Mouse (Mus musculus): Measurements from ENCODE around the gene Zfp423. TPM values are rescaled to one million over a fixed set of nuclear protein-coding genes. Genes with fewer than 3 reads are reported as not detected.

Gene Zfp423
- polyA plus RNA-seq, 1 experiment from 2014 or later: 22.0 TPM

DNA sequence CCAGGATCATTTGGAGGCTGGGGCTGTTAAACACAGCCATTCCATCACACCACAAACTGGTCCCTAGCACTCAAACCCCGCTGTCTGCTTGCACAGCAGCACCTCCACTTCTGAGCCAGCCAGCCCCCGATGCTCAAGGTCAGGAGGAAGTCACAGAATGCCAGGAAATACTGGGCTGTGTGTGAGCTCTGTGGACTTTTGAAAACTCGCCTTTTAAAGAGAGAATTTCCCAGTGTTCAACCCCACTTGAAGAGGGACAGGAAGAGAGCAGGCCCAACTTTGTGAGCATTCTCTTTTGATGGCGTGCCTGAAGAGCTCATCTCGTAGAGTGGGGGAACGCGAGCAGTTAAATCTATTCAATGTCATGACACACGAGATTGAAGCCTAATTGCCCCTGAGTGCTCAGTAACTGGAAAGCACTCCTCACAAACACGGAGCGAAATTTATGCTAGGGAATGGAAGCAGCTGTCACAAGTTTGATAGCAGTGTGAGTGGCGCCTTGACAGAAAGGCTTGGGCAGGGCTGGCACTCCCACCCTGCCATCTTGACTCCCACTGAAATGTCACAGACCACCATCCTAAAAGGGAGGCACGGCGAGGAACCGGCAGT, 186.4 kb downstream of the Zfp423 start:
- peaks cover 91% of the 10 kb centered on the region for H3K36me3 ChIP-seq (replicated peaks)

DNA sequence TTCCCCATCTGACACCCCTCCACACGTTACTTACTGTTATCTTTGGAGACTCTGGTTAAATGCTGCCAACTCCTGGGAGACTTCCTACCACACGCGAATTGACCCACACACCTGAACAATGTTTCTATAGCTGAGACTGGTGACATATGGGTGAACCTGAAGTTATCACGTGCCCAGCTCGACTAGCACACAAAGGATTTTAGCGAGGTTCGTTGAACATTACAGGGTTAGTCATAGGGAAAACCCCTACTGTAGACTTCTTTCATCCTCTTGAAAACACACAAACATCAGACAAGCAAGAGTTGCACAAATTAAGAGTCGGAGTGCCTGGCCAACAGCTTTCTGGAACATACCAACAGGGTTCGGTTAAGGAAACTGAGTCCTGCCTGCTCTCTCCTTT, 191.5 kb downstream of the Zfp423 start:
- no peaks in the 10 kb centered on the region for H3K9me3 ChIP-seq
- H3K27ac ChIP-seq (replicated peaks): no peak overlapping the region
- H3K36me3 ChIP-seq (replicated peaks): peaks cover 55% of the 10 kb centered on the region
- H3K27me3 ChIP-seq (replicated peaks; ENCODE audit: low read depth, poor library complexity, severe bottlenecking): no peaks in the 10 kb centered on the region
- no peak overlapping the region for H3K4me3 ChIP-seq
- DNase-seq (ENCODE audit: low spot score): no peak
- peaks cover 13% of the 10 kb centered on the region for H3K4me1 ChIP-seq
- WGBS: 91% methylated on average over 9 of the region's 9 CpGs

More for the DNA sequence above, 186.4 kb downstream of the Zfp423 start:
- H3K27me3 ChIP-seq (replicated peaks; ENCODE audit: low read depth, poor library complexity, severe bottlenecking): no peaks in the 10 kb centered on the region
- no peak for DNase-seq (ENCODE audit: low spot score)
- 84% methylated on average over 14 of the region's 14 CpGs for WGBS
- peaks cover 28% of the 10 kb centered on the region for H3K4me1 ChIP-seq
- H3K27ac ChIP-seq (replicated peaks): no peak overlapping the region
- H3K9me3 ChIP-seq: no peaks in the 10 kb centered on the region
- H3K4me3 ChIP-seq: no peak overlapping the region

DNA sequence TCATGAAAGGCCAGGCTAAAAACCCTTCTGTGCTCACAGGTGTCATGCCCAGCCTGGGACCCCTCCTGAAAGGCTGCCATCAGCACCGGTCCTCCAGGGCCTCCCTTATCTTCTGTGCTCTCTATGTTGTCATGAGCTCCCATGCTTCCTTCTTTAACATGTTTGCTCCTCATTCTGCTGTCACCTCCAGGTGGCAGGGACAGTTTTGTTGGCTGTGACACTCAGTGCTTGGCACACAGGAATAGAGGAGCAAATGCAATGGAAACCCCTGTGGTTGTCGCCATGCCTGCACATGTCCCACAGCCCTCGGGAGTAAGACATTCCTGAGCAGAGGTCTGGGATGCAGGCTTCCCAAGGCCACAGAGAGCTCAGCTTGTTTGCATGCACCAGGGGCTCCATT, 194.1 kb downstream of the Zfp423 start:
- 83% methylated on average over 3 of the region's 3 CpGs for WGBS
- no peaks in the 10 kb centered on the region for H3K9me3 ChIP-seq
- no peak overlapping the region for H3K27ac ChIP-seq (replicated peaks)
- DNase-seq (ENCODE audit: low spot score): no peak
- H3K27me3 ChIP-seq (replicated peaks; ENCODE audit: low read depth, poor library complexity, severe bottlenecking): no peaks in the 10 kb centered on the region
- no peak overlapping the region for H3K4me3 ChIP-seq
- H3K4me1 ChIP-seq: peaks cover 12% of the 10 kb centered on the region
- peaks cover 29% of the 10 kb centered on the region for H3K36me3 ChIP-seq (replicated peaks)

DNA sequence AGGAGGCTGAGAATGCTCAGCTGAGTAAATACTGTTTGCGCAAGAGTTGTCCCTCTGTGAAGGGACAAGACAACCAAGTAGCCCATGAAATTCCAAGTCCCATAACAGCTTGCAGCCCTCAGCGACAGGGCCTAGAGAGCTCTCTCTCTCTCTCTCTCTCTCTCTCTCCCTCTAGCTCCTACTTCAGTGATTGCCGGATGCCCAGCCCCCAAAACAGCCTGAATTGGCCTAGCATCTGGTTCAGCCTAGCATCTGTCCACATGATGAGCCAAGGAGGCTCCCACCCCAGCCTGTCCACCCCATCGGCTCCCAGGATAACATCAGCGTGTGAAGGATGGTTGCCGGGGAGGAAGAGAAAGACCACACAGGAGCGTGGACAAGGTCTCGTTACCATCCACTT, 200.6 kb downstream of the Zfp423 start:
- WGBS: 66% methylated on average over 8 of the region's 8 CpGs
- H3K4me1 ChIP-seq: peaks cover 10% of the 10 kb centered on the region
- H3K27me3 ChIP-seq (replicated peaks; ENCODE audit: low read depth, poor library complexity, severe bottlenecking): no peaks in the 10 kb centered on the region
- peaks cover 17% of the 10 kb centered on the region for H3K36me3 ChIP-seq (replicated peaks)
- no peaks in the 10 kb centered on the region for H3K9me3 ChIP-seq
- peak overlapping the region; percentile 30 for H3K27ac ChIP-seq (replicated peaks)
- no peak overlapping the region for H3K4me3 ChIP-seq
- DNase-seq (ENCODE audit: low spot score): no peak

DNA sequence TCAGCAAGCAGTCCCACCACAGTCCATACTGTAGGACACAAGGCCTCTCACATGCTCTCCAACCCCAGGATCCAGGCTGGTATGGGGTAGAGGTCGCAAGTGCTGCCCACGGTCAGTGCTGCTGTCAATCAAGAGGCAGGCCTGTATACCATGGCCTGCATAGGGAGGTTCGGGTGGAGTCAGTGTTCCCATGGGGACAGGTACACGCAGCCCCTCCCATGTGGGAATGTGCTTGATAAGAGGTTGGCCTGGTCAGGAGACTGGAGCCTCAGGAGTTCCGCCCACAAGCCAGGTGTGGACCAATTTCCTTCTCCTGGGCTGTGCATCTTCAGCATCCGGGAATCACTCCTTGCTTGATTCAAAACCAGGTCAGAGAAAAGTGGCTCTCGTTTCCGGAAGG, 204.5 kb downstream of the Zfp423 start:
- no peaks in the 10 kb centered on the region for H3K9me3 ChIP-seq
- 83% methylated on average over 8 of the region's 8 CpGs for WGBS
- H3K27me3 ChIP-seq (replicated peaks; ENCODE audit: low read depth, poor library complexity, severe bottlenecking): no peaks in the 10 kb centered on the region
- H3K36me3 ChIP-seq (replicated peaks): peaks cover 17% of the 10 kb centered on the region
- no peak for DNase-seq (ENCODE audit: low spot score)
- no peak overlapping the region for H3K4me3 ChIP-seq
- no peak overlapping the region for H3K27ac ChIP-seq (replicated peaks)
- peaks cover 31% of the 10 kb centered on the region for H3K4me1 ChIP-seq

DNA sequence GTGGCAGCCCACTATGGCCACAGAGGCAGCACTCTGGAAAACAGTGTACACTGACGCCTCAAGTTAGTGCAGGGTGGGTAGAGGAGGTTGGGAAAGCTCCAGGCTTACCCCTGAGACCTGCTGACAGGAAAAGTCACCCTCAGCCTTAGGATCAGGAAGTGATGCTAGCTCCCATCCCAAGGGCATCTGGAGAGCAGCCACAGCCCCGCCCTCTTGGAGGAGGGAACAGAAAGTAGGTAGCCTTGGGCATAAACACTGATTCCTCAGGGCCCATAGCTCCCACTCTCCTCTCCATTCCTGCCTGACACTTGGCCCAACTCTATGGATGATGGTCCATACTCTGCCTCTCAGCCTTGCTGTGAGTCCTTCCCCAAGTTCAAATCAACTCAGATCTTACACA, 205.8 kb downstream of the Zfp423 start:
- Histone ChIP-seq H3K9me3 (no peaks in the 10 kb centered on the region), H3K27me3 (replicated peaks; ENCODE audit: low read depth, poor library complexity, severe bottlenecking) (no peaks in the 10 kb centered on the region), H3K36me3 (replicated peaks) (peaks cover 14% of the 10 kb centered on the region), H3K27ac (replicated peaks) (no peak overlapping the region), H3K4me3 (no peak overlapping the region), H3K4me1 (peaks cover 27% of the 10 kb centered on the region)
- 68% methylated on average over 2 of the region's 2 CpGs for WGBS
- DNase-seq (ENCODE audit: low spot score): no peak

DNA sequence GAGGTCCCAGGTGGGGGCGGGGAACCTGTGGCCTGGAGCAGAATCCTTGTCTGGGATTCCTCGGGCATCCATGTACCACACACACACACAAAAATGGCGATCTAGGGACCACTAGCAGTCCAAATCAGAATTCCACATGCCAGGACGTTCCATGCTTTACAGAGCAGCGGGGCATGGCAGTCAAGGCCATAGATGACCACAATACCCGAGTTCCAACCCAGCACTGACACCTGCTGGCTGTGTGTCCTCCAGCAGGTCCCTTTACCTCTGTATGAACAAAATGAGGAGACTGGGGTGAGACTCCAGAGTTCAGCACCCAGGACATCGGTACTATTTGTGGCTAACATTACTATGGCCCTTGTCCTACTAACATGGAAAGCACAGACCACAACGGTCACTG, 206.2 kb downstream of the Zfp423 start:
- 76% methylated on average over 8 of the region's 8 CpGs for WGBS
- no peak overlapping the region for H3K4me3 ChIP-seq
- no peak for DNase-seq (ENCODE audit: low spot score)
- H3K36me3 ChIP-seq (replicated peaks): peaks cover 11% of the 10 kb centered on the region
- H3K4me1 ChIP-seq: peaks cover 25% of the 10 kb centered on the region
- H3K9me3 ChIP-seq: no peaks in the 10 kb centered on the region
- no peaks in the 10 kb centered on the region for H3K27me3 ChIP-seq (replicated peaks; ENCODE audit: low read depth, poor library complexity, severe bottlenecking)
- no peak overlapping the region for H3K27ac ChIP-seq (replicated peaks)

DNA sequence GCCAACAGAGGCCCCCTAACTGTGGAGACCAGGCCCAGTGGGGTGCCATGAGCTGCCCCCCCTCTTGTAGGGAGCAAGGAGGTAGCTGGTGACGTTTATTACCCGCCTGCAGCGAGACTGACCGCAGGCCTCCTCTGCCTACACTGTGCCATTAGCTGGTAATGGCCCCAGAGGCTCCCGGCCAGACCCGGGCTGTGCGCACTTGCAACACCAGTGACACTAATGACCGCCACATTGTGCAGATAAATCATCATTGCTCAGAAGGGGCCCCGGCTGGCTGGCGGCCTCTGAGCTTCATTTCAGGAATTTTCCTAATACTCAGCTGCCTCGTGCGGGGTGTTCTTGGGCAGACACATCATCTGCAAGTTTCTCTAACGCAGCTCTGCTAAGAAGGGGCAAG, 206.7 kb downstream of the Zfp423 start:
- WGBS: 81% methylated on average over 13 of the region's 13 CpGs
- H3K4me3 ChIP-seq: no peak overlapping the region
- H3K27me3 ChIP-seq (replicated peaks; ENCODE audit: low read depth, poor library complexity, severe bottlenecking): no peaks in the 10 kb centered on the region
- H3K4me1 ChIP-seq: peaks cover 27% of the 10 kb centered on the region
- no peaks in the 10 kb centered on the region for H3K9me3 ChIP-seq
- H3K36me3 ChIP-seq (replicated peaks): peaks cover 7% of the 10 kb centered on the region
- no peak for DNase-seq (ENCODE audit: low spot score)
- H3K27ac ChIP-seq (replicated peaks): no peak overlapping the region

DNA sequence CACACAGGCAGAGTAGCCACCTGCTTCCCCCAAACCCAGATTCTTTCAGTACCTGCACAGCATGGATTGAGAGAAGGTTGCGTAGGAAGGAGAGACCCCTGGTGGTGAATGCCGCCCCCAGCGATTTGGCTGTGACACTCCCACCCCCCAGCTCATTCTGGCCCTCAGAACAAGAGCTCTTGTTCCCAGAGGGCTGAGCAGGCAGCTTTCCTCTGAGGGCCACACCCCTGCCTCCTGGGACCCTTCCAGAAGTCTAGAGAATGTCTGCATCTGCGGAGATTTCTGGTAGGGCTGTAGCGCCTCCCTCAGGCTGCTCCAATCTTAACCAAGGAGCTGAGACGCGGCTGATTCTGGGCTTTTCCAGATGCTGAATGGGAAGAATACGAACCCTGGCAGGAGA, 211.8 kb downstream of the Zfp423 start:
- peak overlapping the region; percentile 71 for H3K27ac ChIP-seq (replicated peaks)
- H3K9me3 ChIP-seq: no peaks in the 10 kb centered on the region
- H3K4me3 ChIP-seq: no peak overlapping the region
- peaks cover 10% of the 10 kb centered on the region for H3K36me3 ChIP-seq (replicated peaks)
- H3K27me3 ChIP-seq (replicated peaks; ENCODE audit: low read depth, poor library complexity, severe bottlenecking): no peaks in the 10 kb centered on the region
- WGBS: 20% methylated on average over 8 of the region's 8 CpGs
- peaks cover 56% of the 10 kb centered on the region for H3K4me1 ChIP-seq
- DNase-seq (ENCODE audit: low spot score): peak; percentile 56

DNA sequence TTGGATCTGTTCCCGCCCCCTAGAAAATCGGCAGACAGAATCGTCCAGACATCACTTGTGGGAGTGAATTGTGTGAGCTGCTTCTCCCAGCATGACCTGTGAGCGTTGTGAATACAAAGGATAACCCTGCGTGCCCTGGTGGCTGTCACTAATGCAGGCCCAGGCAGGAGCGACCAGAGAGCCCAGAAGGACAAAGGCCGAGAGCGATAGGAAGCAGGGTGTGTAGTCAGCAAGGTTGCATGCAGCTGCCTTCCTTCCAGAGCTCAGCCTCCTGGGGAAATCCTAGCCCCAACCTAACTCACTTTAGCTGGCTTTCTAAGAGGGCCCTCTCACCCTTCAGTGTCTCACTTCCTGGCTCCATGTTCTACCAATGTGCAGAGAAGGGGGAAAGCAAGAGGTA, 212.3 kb downstream of the Zfp423 start:
- 24% methylated on average over 8 of the region's 8 CpGs for WGBS
- Histone ChIP-seq H3K36me3 (replicated peaks) (peaks cover 12% of the 10 kb centered on the region), H3K9me3 (no peaks in the 10 kb centered on the region), H3K27me3 (replicated peaks; ENCODE audit: low read depth, poor library complexity, severe bottlenecking) (no peaks in the 10 kb centered on the region), H3K4me1 (peaks cover 58% of the 10 kb centered on the region), H3K27ac (replicated peaks) (peak overlapping the region; percentile 71), H3K4me3 (no peak overlapping the region)
- peak; percentile 26 for DNase-seq (ENCODE audit: low spot score)

DNA sequence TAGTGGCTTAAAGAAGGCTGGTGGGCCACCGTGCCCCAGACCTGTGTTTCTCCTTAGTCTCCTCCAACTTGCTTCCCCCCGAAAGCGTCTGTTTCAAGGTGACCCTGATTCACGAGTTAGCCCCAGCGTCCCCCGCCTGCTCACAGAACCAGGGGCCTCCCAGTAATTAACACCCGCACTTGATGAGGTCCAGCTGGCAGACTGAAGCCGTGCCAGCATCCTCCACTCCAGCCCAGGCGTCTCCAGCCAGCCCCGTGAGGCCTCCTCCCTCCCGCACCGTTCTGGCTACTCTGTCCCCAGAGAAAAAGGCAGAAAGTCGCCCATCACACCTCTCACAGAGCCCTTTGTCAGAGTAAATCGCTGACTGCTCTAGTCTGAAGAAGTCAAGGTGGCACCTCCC, 213.3 kb downstream of the Zfp423 start:
- peak; percentile 27 for DNase-seq (ENCODE audit: low spot score)
- H3K4me1 ChIP-seq: peaks cover 55% of the 10 kb centered on the region

DNA sequence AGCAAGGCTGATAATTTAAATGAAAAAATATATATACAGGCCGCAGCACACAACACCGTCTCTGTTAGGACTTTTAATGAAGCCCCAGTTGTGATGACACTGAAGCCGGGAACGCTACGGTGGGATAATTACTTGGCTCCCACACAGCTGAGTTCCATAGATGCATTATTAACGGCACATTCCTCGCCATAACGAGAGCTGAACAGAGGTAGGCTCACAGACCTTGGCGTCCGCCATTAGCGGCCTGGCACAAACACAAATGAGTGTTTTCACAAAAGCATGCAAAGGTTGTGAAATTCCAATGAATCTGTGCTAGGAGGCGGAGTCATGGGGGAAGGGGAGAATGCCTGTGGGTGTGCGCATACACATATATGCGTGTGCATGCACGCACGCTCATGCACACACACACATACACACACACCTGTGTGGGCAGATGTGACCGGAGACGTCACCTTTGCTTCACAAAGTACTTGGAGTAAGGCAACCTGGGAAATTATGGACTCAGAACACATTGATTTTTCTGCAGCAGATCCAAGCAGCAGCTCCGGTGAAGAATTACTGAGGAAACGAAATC, 214.2 kb downstream of the Zfp423 start:
- WGBS: 81% methylated on average over 20 of the region's 20 CpGs
- DNase-seq (ENCODE audit: low spot score): no peak
- peaks cover 12% of the 10 kb centered on the region for H3K36me3 ChIP-seq (replicated peaks)
- peaks cover 51% of the 10 kb centered on the region for H3K4me1 ChIP-seq
- H3K27me3 ChIP-seq (replicated peaks; ENCODE audit: low read depth, poor library complexity, severe bottlenecking): no peaks in the 10 kb centered on the region
- H3K4me3 ChIP-seq: no peak overlapping the region
- 0 out of 2 replicates have a peak overlapping the region, but pooled peaks have one; percentile 40 for H3K27ac ChIP-seq (replicated peaks)
- H3K9me3 ChIP-seq: no peaks in the 10 kb centered on the region

More for the DNA sequence above, 213.3 kb downstream of the Zfp423 start:
- Histone ChIP-seq H3K36me3 (replicated peaks) (peaks cover 12% of the 10 kb centered on the region), H3K9me3 (no peaks in the 10 kb centered on the region), H3K4me3 (no peak overlapping the region), H3K27me3 (replicated peaks; ENCODE audit: low read depth, poor library complexity, severe bottlenecking) (no peaks in the 10 kb centered on the region), H3K27ac (replicated peaks) (peak overlapping the region; percentile 27)
- 57% methylated on average over 14 of the region's 14 CpGs for WGBS

DNA sequence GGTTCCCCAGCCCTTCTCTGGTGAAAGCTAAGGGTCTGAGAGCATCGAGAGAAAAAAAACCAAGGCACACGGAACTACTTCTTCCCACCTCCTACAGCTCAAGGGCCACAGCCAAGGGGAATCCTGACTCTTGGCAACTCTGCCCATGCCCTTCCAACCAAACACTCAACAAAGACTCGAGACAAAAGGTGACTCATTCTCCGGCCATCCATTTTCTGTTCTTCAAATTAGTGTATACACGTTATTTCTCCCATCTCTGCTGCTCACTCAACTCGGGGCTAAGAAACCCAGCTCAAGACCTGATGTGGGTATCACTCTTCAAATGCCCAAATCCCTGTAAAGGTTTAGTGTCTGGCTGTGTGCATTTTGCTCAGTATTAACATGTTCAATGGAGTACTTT, 214.8 kb downstream of the Zfp423 start:
- peaks cover 51% of the 10 kb centered on the region for H3K4me1 ChIP-seq

More for the DNA sequence above, 214.8 kb downstream of the Zfp423 start:
- DNase-seq (ENCODE audit: low spot score): no peak
- no peak overlapping the region for H3K4me3 ChIP-seq
- H3K9me3 ChIP-seq: no peaks in the 10 kb centered on the region
- no peaks in the 10 kb centered on the region for H3K27me3 ChIP-seq (replicated peaks; ENCODE audit: low read depth, poor library complexity, severe bottlenecking)
- H3K27ac ChIP-seq (replicated peaks): 0 out of 2 replicates have a peak overlapping the region, but pooled peaks have one; percentile 4
- peaks cover 12% of the 10 kb centered on the region for H3K36me3 ChIP-seq (replicated peaks)
- 85% methylated on average over 6 of the region's 6 CpGs for WGBS
